Mouse (Mus musculus) midbrain, embryonic 11.5 days (tissue): Measurements from ENCODE around the gene Srp68. TPM values are rescaled to one million over a fixed set of nuclear protein-coding genes. Genes with fewer than 3 reads are reported as not detected.
A peak's percentile ranks its signal among the peaks of the same experiment; 100 is the strongest.

Experiments
- ATAC-seq: fragments of 200-750 bp; cut with Nextera tagmentation; 2 replicates; pipeline ENCODE4 v1.8.0; 2017; ENCODE audit warnings: moderate TSS enrichment, moderate library complexity; ENCODE audit not compliant: low FRiP score
- DNase-seq: peaks from one replicate; pipeline ENCODE4 v3.0.0; 2015; ENCODE audit warnings: low spot score; ENCODE audit errors: missing footprints
- H3K27ac ChIP-seq: fragments of 300-500 bp; sonication (generic); 2 replicates; pipeline ENCODE4 v1.5.1; 2014; ENCODE audit warnings: low read depth, low read length
- H3K27me3 ChIP-seq: fragments of 300-500 bp; sonication (generic); 2 replicates; pipeline ENCODE4 v1.6.1; 2014; ENCODE audit warnings: mild to moderate bottlenecking, low read length, moderate library complexity, mixed read lengths; ENCODE audit not compliant: control insufficient read depth, insufficient read depth
- H3K36me3 ChIP-seq: fragments of 300-500 bp; sonication (generic); 2 replicates; pipeline ENCODE4 v1.6.1; 2014; ENCODE audit warnings: mild to moderate bottlenecking, low read length, moderate library complexity, mixed read lengths; ENCODE audit not compliant: control insufficient read depth, insufficient read depth
- H3K4me1 ChIP-seq: fragments of 300-500 bp; sonication (generic); 2 replicates; pipeline ENCODE4 v1.6.1; 2014; ENCODE audit warnings: low read length; ENCODE audit not compliant: control insufficient read depth, insufficient read depth
- H3K4me2 ChIP-seq: fragments of 300-500 bp; sonication (generic); 2 replicates; pipeline ENCODE4 v1.6.1; 2014; ENCODE audit warnings: mild to moderate bottlenecking, moderate library complexity
- H3K4me3 ChIP-seq: fragments of 300-500 bp; sonication (generic); 2 replicates; pipeline ENCODE4 v1.5.1; 2014; ENCODE audit warnings: low read depth, low read length
- H3K9ac ChIP-seq: fragments of 300-500 bp; sonication (generic); 2 replicates; pipeline ENCODE4 v1.6.1; 2014; ENCODE audit warnings: low read length
- H3K9me3 ChIP-seq: fragments of 300-500 bp; sonication (generic); 2 replicates; pipeline ENCODE4 v1.6.1; 2016; ENCODE audit warnings: low read length; ENCODE audit not compliant: control insufficient read depth
- WGBS: fragments of 180-500 bp; shearing (Covaris S2); extraction: QIAGEN DNeasy Blood & Tissue Kit; methylation state at CpG from one replicate; pipeline ENCODE4 v1.1.7; 2014; 5-methylcytosine and 5-hydroxymethylcytosine counted together
- polyA plus RNA-seq: library from polyadenylated mRNA; unstranded; fragments of >200 nt; fragmentation: Nextera tagmentation; extraction: Ambion mirVana; gene quantifications from 2 replicates; pipeline ENCODE4 v1.2.1, GENCODE M21; 2014

The Srp68 gene
- 72.8 and 78.6 TPM in 2 replicates for polyA plus RNA-seq

- 4% methylated on average over 32 of the region's 32 CpGs for WGBS
- Histone ChIP-seq H3K9me3 (no peaks in the 10 kb centered on the region), H3K27ac (peak within 1 kb of the TSS; percentile 81), H3K9ac (peak within 1 kb of the TSS; percentile 93), H3K4me2 (peak within 1 kb of the TSS; percentile 95), H3K4me1 (peaks cover 17% of the 10 kb centered on the region), H3K4me3 (peak within 1 kb of the TSS; percentile 96), H3K36me3 (no peaks in the 10 kb centered on the region; the same call in 1 of the 2 replicates), H3K27me3 (no peaks in the 10 kb centered on the region)
- peak; percentile 97 for DNase-seq
- peak; percentile 98 for ATAC-seq
Observed at GRCm38 (mm10) chr11:116274045-116274666, at the start of gene Srp68. TSS of gene Srp68 (minus strand) at chr11:116274217.

GRCm38 (mm10) chr11:116318719-116319659 is 45.0 kb upstream of the Srp68 start:
- peak; percentile 78 for ATAC-seq
- H3K4me2 ChIP-seq, result peak overlapping the region; percentile 84
- WGBS, result under 1% methylated on average over 41 of the region's 41 CpGs
- peak overlapping the region; percentile 68 for H3K9ac ChIP-seq
- H3K36me3 ChIP-seq, result no peaks in the 10 kb centered on the region
- H3K4me3 ChIP-seq, result peak overlapping the region; percentile 32
- peaks cover 10% of the 10 kb centered on the region for H3K4me1 ChIP-seq
- peak; percentile 99 for DNase-seq
- no peaks in the 10 kb centered on the region for H3K9me3 ChIP-seq
- no peak overlapping the region for H3K27ac ChIP-seq
- no peaks in the 10 kb centered on the region for H3K27me3 ChIP-seq

GRCm38 (mm10) chr11:116312359-116312758 is 38.3 kb upstream of the Srp68 start:
- ATAC-seq (peak; percentile 59; the same call in 1 of the 2 replicates), DNase-seq (peak; percentile 85)
- Histone ChIP-seq H3K27me3 (no peaks in the 10 kb centered on the region), H3K4me2 (no peak overlapping the region), H3K36me3 (no peaks in the 10 kb centered on the region), H3K4me3 (no peak overlapping the region), H3K9me3 (no peaks in the 10 kb centered on the region), H3K27ac (no peak overlapping the region), H3K9ac (no peak overlapping the region), H3K4me1 (peaks cover 5% of the 10 kb centered on the region)
- 63% methylated on average over 8 of the region's 8 CpGs for WGBS

- Histone ChIP-seq H3K27me3 (no peaks in the 10 kb centered on the region), H3K9me3 (no peaks in the 10 kb centered on the region), H3K27ac (no peak overlapping the region), H3K4me1 (peaks cover 5% of the 10 kb centered on the region), H3K4me2 (no peak overlapping the region), H3K36me3 (no peaks in the 10 kb centered on the region), H3K4me3 (no peak overlapping the region), H3K9ac (no peak overlapping the region)
- DNase-seq (no peak), ATAC-seq (no peak)
- WGBS, result 64% methylated on average over 8 of the region's 8 CpGs
Observed at GRCm38 (mm10) chr11:116311169-116311568, 37.2 kb upstream of the Srp68 start.

GRCm38 (mm10) chr11:116309601-116310000 is 35.6 kb upstream of the Srp68 start:
- ATAC-seq (no peak), DNase-seq (no peak)
- no peaks in the 10 kb centered on the region for H3K9me3 ChIP-seq
- no peak overlapping the region for H3K4me3 ChIP-seq
- WGBS, result 84% methylated on average over 3 of the region's 3 CpGs
- peaks cover 1% of the 10 kb centered on the region; the same call in 1 of the 2 replicates for H3K36me3 ChIP-seq
- H3K4me1 ChIP-seq, result peaks cover 6% of the 10 kb centered on the region; the same call in 1 of the 2 replicates
- no peak overlapping the region for H3K9ac ChIP-seq
- H3K4me2 ChIP-seq, result no peak overlapping the region
- H3K27me3 ChIP-seq, result no peaks in the 10 kb centered on the region
- H3K27ac ChIP-seq, result no peak overlapping the region

- no peak for DNase-seq
- Histone ChIP-seq H3K27ac (no peak overlapping the region), H3K4me1 (peaks cover 6% of the 10 kb centered on the region; the same call in 1 of the 2 replicates), H3K36me3 (peaks cover 8% of the 10 kb centered on the region; the same call in 1 of the 2 replicates), H3K27me3 (no peaks in the 10 kb centered on the region), H3K9ac (no peak overlapping the region), H3K4me3 (no peak overlapping the region), H3K9me3 (no peaks in the 10 kb centered on the region), H3K4me2 (no peak overlapping the region)
- 93% methylated on average over 12 of the region's 12 CpGs for WGBS
- no peak for ATAC-seq
Observed at GRCm38 (mm10) chr11:116307762-116308531, 33.9 kb upstream of the Srp68 start.

- WGBS, result 85% methylated on average over 10 of the region's 10 CpGs
- peaks cover 6% of the 10 kb centered on the region; the same call in 1 of the 2 replicates for H3K4me1 ChIP-seq
- peak within 1 kb of the TSS; percentile 75 for H3K4me3 ChIP-seq
- no peaks in the 10 kb centered on the region for H3K9me3 ChIP-seq
- peak within 1 kb of the TSS; percentile 78 for H3K4me2 ChIP-seq
- DNase-seq (no peak), ATAC-seq (peak; percentile 28; the same call in 1 of the 2 replicates)
- H3K27me3 ChIP-seq, result no peaks in the 10 kb centered on the region
- peaks cover 8% of the 10 kb centered on the region for H3K36me3 ChIP-seq
- no peak within 1 kb of the TSS for H3K27ac ChIP-seq
- peak within 1 kb of the TSS; percentile 78 for H3K9ac ChIP-seq
Observed at GRCm38 (mm10) chr11:116307019-116307725, 33.2 kb upstream of the Srp68 start, which contains the start of gene Exoc7. TSS of gene Exoc7 (minus strand) at chr11:116307233.
